Mouse (Mus musculus) cerebellum, postnatal 4 days (tissue): ENCODE data around the gene Wrb.
"Not testable (repeated sequence)": the region's sequence is repeated elsewhere in the genome, so short reads cannot be mapped to it uniquely, and the experiment has no call there.

Source experiments
- DNase-seq, 2 experiments: peaks; one replicate each; pipeline ENCODE4 v3.0.0; 2022; ENCODE audit warnings: low spot score in 2 of 2, mixed read lengths in 1 of 2

Gene Wrb

DNA sequence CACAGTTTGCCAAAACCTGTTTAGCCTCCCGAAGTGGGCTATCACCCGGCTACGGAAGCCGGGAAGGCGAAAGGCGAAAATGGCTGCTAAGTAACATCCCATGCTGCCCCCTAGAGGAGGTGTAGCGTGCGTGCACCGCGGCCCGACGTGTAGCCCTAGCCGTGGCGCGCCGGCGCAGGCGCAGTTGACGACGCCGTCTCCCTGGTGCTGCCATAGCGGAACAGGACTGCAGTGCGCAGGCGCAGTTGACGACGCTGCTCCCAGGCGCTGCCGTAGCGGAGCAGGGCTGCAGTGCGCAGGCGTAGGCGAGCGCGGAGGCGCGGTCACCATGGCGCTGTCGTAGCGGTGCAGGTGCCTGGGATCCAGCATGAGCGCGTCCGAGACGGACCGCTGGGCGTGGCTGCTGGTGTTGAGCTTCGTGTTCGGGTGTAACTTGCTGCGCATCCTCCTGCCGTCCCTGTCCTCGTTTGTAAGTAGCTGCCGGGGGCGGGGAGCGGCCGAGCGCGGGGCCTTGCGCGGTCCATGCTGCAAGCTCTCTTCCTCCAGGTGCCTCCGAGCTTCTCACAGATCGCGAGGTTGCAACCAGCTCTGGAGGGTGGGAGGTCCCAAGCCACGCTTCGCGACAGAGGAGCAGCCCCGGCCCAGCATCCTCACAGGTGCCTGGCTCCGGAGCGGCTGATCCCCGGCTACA, at the start of gene Wrb:
Gene Wrb (plus strand): TSS at position 298 of the 691 bp plus-strand sequence.
- DNase-seq: peak; percentile 100

DNA sequence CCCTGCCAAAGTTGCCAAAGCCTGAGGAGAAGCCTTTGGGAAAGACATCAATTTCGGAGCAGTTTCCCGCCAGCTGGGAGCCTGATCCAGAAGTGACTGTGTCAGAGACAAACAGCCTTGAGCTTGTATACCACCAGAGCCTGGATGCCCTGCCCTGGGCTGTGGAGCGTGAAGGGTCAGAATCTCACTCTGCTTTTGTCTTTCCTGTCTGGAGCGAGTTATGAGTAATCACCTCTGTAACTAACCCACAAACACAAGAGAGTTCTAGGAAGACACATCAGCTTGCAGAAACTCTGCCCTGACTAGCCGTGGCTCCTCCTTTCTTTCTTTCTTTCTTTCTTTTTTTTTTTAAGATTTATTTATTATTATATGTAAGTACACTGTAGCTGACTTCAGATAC, 49.2 kb upstream of the Wrb start:
- no peak for DNase-seq

DNA sequence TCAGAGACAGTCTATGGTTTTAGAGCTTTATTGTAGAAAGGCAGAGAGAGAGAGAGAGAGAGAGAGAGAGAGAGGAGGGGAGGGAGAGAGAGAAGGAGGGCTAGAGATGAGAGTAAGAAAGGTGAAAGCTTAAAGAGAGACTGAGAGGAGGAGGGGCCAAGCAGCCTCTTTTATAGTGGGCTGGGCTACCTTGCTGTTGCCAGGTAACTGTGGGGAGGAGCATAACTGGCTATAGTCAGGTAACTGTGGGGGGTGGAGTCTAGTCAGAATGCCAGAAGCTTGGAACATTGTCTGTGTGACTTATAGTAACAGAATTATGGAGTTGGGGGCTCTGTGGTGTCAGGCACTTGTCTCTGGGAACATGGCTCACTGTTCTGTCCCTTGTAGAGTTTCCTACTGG, 47.4 kb upstream of the Wrb start:
- not testable (repeated sequence) for DNase-seq

DNA sequence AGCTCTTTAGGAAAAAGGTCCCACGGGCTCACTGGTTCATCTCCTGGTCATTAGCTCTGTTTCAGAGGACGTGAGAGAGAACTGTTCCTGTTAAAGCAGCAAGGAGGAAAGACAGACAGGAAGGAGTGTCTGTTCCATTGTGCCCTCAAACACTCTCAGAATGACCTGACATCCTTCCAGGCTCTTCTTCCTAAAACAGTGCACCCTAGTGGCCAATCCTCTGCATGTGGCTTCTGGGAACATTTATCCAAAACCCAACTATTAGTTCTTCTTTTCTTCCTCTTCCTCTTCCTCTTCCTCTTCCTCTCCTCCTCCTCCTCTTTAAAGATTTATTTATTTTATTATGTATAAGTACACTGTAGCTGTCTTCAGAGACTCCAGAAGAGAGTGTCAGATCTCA, 42.2 kb upstream of the Wrb start:
- no peak for DNase-seq

GRCm38 (mm10) chr16:96109673-96110072, 35.5 kb upstream of the Wrb start:
- no peak for DNase-seq

GRCm38 (mm10) chr16:96110655-96111345, 34.4 kb upstream of the Wrb start:
- no peak for DNase-seq

DNA sequence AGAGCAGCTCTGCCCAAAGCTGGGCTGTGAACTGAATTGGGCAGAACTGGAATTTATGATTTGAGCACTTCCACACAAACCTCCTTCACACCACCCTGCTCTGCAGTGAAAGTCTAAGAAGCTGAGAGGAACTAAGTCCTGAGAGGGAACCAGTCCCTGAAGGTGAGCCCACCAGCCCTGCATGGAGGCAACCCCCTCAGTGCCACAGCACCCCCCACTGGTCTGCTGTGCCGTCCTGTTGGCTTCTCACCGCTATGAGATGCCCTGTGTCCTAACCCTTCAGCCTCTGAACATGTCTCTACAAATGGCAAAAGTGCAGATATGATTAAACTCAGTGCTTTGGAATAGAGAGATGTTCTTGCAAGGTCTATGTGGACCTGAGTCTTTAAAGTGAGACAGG, 32.4 kb upstream of the Wrb start:
- no peak for DNase-seq

DNA sequence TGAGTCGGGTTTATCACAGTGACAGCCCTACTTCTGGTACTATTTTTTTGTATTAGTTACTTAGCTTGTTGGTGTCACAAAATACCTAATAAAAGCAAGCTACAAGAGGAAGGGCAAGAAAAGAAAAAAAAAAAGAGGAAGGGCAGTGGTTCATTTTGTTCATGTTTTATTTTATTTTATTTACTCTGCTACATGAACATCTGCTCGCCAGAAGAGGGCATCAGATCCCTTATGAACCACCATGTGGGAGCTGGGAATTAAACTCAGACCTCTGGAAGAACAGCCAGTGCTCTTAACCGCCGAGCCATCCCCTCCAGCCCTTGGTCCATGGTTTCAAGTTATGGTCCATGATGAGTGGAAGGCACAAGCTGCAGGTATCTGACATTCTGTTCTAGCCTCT, 30.5 kb upstream of the Wrb start:
- DNase-seq: no peak

GRCm38 (mm10) chr16:96120022-96120623, 25.1 kb upstream of the Wrb start:
- no peak for DNase-seq

- no peak for DNase-seq
Observed at GRCm38 (mm10) chr16:96126684-96127171, 18.5 kb upstream of the Wrb start.

- no peak for DNase-seq
Observed at GRCm38 (mm10) chr16:96127288-96127656, 17.9 kb upstream of the Wrb start.

DNA sequence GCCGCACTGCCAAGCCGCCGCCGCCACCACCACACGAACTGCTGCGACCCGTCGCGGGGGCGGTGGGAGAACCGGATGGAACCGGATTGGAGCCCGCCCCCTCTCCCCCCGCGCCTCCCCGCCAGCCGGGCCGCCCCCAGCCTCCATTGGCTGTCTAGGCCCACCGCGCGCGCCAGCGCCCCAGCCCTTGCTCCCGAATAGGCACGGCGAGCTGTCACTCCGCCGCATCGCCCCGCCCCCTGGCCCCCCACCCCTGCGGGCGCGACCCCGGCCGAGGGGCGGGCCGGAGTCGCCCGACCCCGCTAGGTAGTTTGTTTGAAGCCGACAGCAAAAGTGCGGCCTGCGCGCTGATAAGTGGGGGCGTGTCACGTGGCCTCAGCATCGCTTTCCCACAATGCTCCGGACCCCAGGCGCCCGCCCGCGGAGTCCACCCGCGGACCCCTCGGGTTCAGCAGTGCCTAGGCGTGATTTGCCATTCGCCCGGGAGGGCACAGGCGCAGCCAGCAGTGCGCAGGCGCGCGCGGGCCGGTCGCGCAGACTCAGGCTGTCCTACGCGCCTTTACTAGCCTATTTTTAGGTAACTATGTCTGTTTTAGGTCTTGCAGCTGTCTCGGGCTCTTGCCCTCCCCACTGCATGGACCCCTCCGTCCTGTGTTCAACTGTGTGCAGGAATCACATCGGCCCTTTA, 17.4 kb upstream of the Wrb start, which contains the start of gene Hmgn1:
Gene Hmgn1 (minus strand): TSS at position 73 of the 688 bp plus-strand sequence.
- DNase-seq: peak; percentile 96 to 99

DNA sequence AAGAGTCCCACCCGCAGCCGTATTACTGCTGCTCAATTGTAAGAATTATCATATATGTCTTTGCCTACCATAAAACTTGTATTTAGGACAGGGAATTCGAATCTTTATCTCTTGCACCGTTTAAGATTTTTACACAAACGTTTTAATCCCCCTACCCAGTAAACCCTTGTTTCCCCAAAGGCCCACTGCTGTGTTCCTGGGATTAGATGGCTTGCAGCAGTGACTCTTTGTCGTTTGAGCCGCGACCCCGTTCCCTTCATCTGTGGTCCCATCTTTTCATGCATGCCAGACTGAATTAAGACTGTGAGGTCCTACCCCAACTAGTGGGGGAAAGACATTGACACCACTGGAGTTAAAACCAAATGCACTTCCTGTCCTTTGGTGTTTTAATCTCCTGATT, 16.7 kb upstream of the Wrb start:
- DNase-seq: no peak

GRCm38 (mm10) chr16:96144748-96145109, 478 bp upstream of the Wrb start:
- not testable (repeated sequence) for DNase-seq

GRCm38 (mm10) chr16:96145814-96146213, 607 bp downstream of the Wrb start:
- no peak for DNase-seq

GRCm38 (mm10) chr16:96148834-96149233, 3.6 kb downstream of the Wrb start:
- DNase-seq: no peak

DNA sequence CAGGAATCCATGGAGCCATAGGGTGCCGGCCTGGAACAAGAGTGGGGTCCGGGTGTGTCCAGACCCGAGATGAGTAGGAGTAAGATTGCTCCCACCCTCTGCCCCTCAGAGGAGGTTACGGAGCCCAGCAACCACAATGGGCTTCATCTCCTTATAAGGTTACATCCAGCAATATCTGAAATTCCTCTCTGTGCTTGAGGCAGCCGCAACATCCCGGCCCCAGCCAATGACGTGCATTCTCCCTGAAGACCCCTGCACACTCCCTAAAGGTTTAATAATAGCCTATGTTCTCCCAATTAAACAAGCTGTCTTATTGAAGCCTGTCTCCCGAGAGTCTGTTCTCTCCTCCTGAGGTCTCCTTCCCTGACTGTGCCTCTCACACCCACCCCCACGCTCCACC, 4.1 kb downstream of the Wrb start:
- DNase-seq: no peak

DNA sequence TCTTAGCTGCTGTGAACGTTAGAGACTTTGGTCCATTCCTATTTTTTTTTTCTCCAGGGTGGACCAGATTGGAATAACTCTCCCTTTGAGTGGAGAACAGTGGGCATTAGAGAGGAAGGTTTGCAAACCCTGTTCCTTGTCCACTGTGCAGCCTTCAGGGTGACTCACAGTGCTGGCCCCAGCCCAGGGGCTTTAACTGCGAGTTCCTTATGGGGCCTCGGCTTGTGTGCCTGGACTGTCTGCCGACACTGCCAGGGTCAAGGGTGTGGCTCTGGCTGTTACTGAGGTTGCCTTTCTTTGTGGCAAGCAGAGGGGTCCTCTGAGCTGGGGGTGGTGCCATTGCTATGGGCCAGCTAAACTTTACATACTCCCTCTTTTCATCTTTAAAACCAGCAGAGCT, 5.8 kb downstream of the Wrb start:
- DNase-seq: no peak

DNA sequence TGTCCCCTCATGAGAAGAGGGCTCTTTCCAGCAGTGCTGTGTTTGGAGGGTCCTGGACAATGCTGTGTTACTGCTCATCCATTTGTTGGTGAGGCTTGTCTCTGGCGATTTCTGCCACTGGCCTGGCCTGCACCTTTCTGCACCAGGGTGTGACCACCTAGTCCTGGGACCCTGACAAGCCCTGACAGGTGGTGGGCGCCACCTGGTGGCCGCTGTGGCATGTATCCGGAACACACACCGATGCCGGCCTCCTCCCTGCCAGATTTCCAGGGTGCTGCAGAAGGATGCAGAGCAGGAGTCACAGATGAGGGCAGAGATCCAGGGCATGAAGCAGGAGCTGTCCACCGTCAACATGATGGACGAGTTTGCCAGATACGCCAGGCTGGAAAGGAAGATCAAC, 6.3 kb downstream of the Wrb start:
- DNase-seq: peak; percentile 45 to 80

- no peak for DNase-seq
Observed at GRCm38 (mm10) chr16:96154476-96154875, 9.3 kb downstream of the Wrb start.

- DNase-seq: no peak
Observed at GRCm38 (mm10) chr16:96156019-96156418, 10.8 kb downstream of the Wrb start.

GRCm38 (mm10) chr16:96157171-96157570, 12.0 kb downstream of the Wrb start:
- no peak for DNase-seq
